Mouse (Mus musculus): ENCODE data around the gene Gm20390. TPM values are rescaled to one million over a fixed set of nuclear protein-coding genes. Genes with fewer than 3 reads are reported as not detected.

Gene Gm20390
- 10 to 100 TPM; 17.4 to 19.1 TPM for total RNA-seq (2021)
- long read RNA-seq, experiment 1, partial matches to known transcripts: 129 of 134 reads
- long read RNA-seq, experiment 1, other reads (novel, unspliced or antisense): 5 of 134 reads
- long read RNA-seq, experiment 2, partial matches to known transcripts: 74 of 80 reads
- long read RNA-seq, experiment 2, other reads (novel, unspliced or antisense): 5 of 80 reads

GRCm38 (mm10) chr11:93968005-93968847 is at the start of gene Gm20390, which contains the start of gene Nme1:
Gm20390 (minus strand) TSS chr11:93968293.
Nme1 (minus strand) TSS chr11:93968521.
- peak; percentile 95 for DNase-seq

DNA sequence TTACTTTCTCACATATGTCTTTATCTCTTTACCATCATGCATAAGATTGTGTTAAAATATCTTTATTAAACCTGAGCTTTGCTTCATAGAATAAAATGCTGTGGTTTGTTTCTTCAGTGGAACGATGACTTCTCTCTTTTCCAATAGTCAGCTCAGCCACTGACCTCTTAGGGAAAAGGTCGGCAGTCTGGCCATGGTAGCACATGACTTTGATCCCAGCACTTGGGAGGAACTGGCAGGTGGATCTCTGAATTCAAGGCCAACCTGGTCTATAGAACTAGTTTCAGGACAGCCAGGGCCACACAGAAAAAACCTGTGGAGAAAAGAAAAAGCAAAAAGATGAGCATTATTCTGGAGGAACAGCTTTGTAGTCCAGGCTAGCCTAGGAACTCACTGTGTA is 35.3 kb upstream of the Gm20390 start:
- DNase-seq: no peak

DNA sequence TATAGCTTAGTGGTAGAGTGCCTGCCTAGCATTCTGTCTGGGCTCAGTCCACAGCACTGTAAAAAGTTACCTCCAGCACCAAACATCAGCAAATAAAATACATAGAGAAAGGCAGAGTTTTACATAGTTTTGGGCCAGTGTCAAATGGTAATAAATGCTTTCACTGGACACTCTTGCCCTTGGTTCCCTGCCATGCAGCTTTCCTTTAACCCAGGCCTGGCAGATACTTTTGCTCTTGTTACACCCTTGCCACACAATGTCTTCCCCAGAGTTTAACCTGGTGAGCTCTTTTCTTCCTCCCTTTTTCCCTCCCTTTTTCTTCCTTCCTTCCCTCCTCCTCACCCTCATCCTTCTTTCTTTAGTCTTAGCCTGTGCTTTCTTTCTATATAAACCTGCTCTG is 31.2 kb upstream of the Gm20390 start:
- no peak for DNase-seq

GRCm38 (mm10) chr11:93997141-93997775 is 29.2 kb upstream of the Gm20390 start:
- DNase-seq: peak; percentile 51

GRCm38 (mm10) chr11:93996306-93997140 is 28.4 kb upstream of the Gm20390 start:
- DNase-seq: peak; percentile 72

GRCm38 (mm10) chr11:93995720-93996305 is 27.7 kb upstream of the Gm20390 start, which contains the start of gene Spag9:
Spag9 (plus strand) TSS chr11:93996091.
- peak; percentile 95 for DNase-seq

DNA sequence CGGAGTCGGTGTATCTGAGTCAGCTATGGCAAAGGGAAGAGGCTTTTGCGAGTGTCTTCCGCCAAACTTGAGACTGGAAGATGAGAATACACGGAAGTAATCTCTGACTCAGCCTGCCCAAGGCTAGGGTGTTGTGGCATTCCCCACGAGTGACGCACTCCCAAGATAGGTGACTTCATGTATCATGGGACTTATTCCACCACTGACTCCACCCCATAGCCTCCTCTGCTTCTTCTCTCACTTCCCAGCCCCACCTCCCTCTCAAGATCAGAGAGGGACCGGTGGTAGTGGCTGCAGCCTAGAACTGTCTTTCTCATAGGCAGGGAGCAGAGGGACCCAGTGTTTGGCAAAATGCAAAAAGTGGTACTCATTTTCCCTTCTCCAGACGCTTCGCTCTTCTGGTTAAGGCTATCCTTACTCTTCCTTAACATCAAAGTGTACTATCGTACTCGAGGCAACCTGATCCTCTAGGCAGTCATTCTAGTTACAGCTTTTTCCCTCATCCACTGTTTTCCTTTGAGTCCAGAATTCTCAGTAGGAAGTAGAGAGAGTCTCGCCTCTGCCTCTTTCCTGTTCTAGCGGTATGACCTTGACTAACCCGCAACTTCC is 27.1 kb upstream of the Gm20390 start:
- DNase-seq: peak; percentile 88

- DNase-seq: no peak
These were observed 26.4 kb upstream of the Gm20390 start for GRCm38 (mm10) chr11:93994531-93994930.

- no peak for DNase-seq
These were observed 20.4 kb upstream of the Gm20390 start for GRCm38 (mm10) chr11:93988328-93989062.

GRCm38 (mm10) chr11:93987625-93988327 is 19.7 kb upstream of the Gm20390 start:
- peak; percentile 51 for DNase-seq

DNA sequence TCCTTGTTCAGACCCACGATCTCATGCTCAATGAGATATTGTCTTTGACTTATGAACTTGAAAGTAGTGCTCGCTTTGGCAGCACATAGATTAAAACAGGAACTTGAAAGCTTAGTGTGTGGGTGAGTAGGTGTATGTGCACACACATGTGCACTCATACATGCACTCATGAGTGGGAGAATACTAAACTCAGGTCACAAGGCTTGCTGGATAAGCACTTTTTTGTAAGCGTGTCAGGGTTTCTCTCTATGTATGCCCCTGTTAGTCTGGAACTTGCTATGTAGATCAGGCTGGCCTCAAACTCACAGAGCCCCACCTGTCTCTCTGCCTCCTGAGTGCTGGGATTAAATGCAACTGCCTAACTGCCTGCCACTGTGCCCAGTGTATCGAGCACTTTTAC is 18.9 kb upstream of the Gm20390 start:
- DNase-seq: no peak

DNA sequence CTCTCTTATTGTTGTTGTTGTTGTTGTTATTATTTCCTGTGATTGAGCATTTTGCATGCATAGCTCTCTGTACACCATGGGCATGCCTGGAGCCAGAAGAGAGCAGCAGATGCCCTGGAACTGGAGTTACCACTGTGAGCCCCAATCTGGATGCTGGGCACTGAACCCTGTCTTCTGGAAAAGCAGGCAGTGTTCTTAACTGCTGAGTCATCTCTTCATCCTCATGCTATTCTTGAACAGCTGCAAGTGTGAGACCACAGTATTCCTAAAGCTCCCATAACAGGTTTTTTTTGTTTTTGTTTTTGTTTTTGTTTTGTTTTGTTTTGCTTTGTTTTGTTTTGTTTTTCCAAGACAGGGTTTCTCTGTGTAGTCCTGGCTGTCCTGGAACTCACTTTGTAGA is 18.2 kb upstream of the Gm20390 start:
- no peak for DNase-seq

- DNase-seq: no peak
These were observed 17.2 kb upstream of the Gm20390 start for GRCm38 (mm10) chr11:93985265-93985664.

DNA sequence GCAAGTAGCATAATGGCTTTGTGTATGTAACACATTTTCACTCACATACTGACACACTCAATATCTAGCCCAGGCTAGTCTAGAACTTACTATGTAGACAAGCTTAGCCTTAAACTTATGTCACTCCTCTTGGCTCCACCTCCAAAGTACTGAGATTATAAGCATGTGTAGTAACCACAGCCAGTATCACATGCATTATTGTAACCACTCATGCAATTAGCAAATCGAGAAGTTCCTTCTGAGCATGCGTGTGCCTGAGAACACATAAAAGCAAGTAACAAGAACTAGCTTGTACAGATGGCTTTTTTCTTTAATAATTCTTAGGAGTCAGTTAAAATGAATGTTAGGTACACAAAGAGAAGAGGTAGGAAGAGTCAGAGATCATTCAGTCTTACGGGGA is 16.5 kb upstream of the Gm20390 start:
- DNase-seq: no peak

DNA sequence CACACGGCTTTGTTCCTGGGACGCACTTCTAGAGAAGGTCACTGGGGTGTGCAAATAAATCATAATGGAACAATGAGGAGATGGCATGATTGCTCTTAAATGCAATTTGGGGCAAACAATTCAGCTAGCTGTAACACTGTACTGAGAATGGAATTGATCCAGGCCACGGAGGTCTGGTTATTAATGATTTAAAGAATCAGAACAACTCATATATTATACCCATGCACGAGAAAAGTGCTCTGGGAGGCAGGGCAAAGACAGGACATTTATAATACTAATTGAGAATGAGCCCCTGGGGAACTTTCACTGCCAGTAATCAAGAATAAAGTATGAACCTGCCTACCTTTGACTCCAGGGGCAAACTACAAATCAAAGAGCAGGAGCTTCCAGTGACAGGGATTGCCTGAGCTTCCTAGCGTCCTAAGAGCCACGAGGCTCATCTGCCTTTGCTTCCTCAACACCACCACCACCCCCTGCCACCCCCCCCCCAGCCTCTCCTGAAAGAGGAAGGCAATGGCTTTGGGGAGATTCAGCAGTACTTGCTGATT is 11.5 kb upstream of the Gm20390 start:
- no peak for DNase-seq

DNA sequence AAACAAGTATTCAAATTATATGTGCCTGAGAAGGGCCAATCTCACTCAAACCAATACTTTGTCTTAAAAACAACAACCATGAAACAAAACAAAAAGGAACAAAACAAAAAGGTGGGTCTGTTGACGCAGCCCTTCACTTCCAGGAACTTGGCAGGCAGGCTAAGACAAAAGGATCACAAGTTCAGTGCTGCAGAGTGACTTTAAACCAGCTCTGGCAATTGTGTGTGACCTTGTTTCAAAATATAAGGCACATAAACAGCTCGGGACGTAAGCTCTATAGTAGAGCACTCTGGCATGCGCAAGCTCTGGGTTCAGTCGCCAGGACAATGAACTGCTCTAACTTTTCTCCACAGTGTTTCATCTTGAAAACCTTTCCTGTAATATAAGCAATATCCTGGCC is 4.9 kb upstream of the Gm20390 start:
- no peak for DNase-seq

GRCm38 (mm10) chr11:93969799-93970198 is 1.7 kb upstream of the Gm20390 start:
- DNase-seq: no peak

GRCm38 (mm10) chr11:93969171-93969570 is 1.1 kb upstream of the Gm20390 start:
- DNase-seq: no peak

GRCm38 (mm10) chr11:93968848-93969128 is 695 bp upstream of the Gm20390 start:
- no peak for DNase-seq

DNA sequence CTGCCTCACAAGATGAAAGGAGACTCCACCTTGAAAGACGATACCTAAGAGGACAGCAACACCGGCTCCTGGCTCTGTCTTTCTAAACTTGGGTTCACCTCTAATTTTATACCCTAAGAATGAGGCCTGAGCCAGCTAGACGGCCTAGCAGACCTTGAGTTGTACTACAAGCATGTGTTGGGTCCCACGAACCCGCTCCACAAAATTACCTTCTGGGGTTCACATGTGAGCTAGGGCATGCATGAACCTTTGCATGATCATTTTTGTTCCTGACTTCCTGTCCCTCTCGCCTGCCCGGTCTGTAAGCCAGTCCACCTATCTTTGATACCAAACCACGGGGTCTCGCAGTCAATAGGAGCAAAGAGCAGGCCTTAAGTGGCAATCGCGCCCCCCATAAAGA is 712 bp downstream of the Gm20390 start:
- no peak for DNase-seq

All from gastrocnemius, postnatal 25 days (tissue).